Mouse (Mus musculus): ENCODE measurements around the gene Wfdc13.

DNA sequence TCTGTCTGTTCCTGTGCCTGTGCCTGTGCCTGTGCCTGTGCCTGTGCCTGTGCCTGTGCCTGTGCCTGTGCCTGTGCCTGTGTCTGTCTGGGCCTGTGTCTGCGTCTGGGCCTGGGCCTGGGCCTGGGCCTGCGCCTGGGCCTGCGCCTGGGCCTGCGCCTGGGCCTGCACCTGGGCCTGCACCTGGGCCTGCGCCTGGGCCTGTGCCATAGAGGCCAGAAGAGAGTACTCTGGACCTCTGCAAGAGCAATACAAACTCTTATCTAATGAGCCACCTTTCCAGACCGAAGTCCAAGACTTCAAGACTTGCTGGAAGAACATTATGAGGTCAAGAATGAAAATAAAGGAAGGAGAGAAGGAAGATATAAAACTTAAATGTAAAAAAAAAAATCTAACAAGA, 20.4 kb downstream of the Wfdc13 start:
- TF ChIP-seq CTCF (IDR thresholded peaks at IDR 0.05; ENCODE audit: borderline replicate concordance, extremely low read depth, insufficient read depth, insufficient read length) (no peak), POLR2A (IDR thresholded peaks at IDR 0.05; ENCODE audit: borderline replicate concordance, extremely low read depth, insufficient read depth, insufficient read length, poor library complexity, severe bottlenecking) (no peak)

Data from brain, embryonic 14.5 days (tissue).